Mouse (Mus musculus): ENCODE measurements around the gene Flt3. TPM values are rescaled to one million over a fixed set of nuclear protein-coding genes. Genes with fewer than 3 reads are reported as not detected.

Gene Flt3
- total and polyA plus RNA-seq, 2 experiments from 2014 or later = 2.5 to 2.8 TPM

GRCm38 (mm10) chr5:147317321-147317720, 83.0 kb downstream of the Flt3 start:
- 3% methylated on average over 7 of the region's 7 CpGs for WGBS
- H3K4me3 ChIP-seq (ENCODE audit: low read length) = no peak overlapping the region
- no peak for TF ChIP-seq CTCF (IDR thresholded peaks at IDR 0.05; ENCODE audit: low read depth)
- no peaks in the 10 kb centered on the region for H3K36me3 ChIP-seq (ENCODE audit: insufficient read depth, low read length)
- H3K4me1 ChIP-seq (ENCODE audit: insufficient read depth, low read length) = no peaks in the 10 kb centered on the region
- no peak overlapping the region for H3K27ac ChIP-seq
- no peaks in the 10 kb centered on the region for H3K9me3 ChIP-seq (ENCODE audit: low read length)
- ATAC-seq (no peak), DNase-seq (ENCODE audit: low spot score) (no peak)
- no peak overlapping the region for H3K4me2 ChIP-seq (ENCODE audit: low read depth, low read length)
- no peak overlapping the region for H3K9ac ChIP-seq (replicated peaks; ENCODE audit: low read length)
- H3K27me3 ChIP-seq (ENCODE audit: insufficient read depth, low read length) = peaks cover 85% of the 10 kb centered on the region

- no peaks in the 10 kb centered on the region for H3K9me3 ChIP-seq (ENCODE audit: low read length)
- H3K27ac ChIP-seq = no peak overlapping the region
- ATAC-seq (no peak), DNase-seq (ENCODE audit: low spot score) (no peak)
- no peaks in the 10 kb centered on the region for H3K36me3 ChIP-seq (ENCODE audit: insufficient read depth, low read length)
- H3K4me1 ChIP-seq (ENCODE audit: insufficient read depth, low read length) = no peaks in the 10 kb centered on the region
- H3K9ac ChIP-seq (replicated peaks; ENCODE audit: low read length) = no peak overlapping the region
- peaks cover 90% of the 10 kb centered on the region for H3K27me3 ChIP-seq (ENCODE audit: insufficient read depth, low read length)
- peak overlapping the region; percentile 22; the same call in 1 of the 2 replicates for H3K4me2 ChIP-seq (ENCODE audit: low read depth, low read length)
- WGBS = 1% methylated on average over 25 of the region's 25 CpGs
- H3K4me3 ChIP-seq (ENCODE audit: low read length) = peak overlapping the region; percentile 8; the same call in 1 of the 2 replicates
- no peak for TF ChIP-seq CTCF (IDR thresholded peaks at IDR 0.05; ENCODE audit: low read depth)
Measured at GRCm38 (mm10) chr5:147315432-147316075, 84.7 kb downstream of the Flt3 start.

GRCm38 (mm10) chr5:147314646-147315431, 85.5 kb downstream of the Flt3 start:
- under 1% methylated on average over 39 of the region's 39 CpGs for WGBS

GRCm38 (mm10) chr5:147312830-147313685, 87.2 kb downstream of the Flt3 start:
- H3K27me3 ChIP-seq (ENCODE audit: insufficient read depth, low read length) = peaks cover 99% of the 10 kb centered on the region
- no peaks in the 10 kb centered on the region for H3K4me1 ChIP-seq (ENCODE audit: insufficient read depth, low read length)
- H3K4me2 ChIP-seq (ENCODE audit: low read depth, low read length) = no peak overlapping the region
- ATAC-seq = no peak
- no peak overlapping the region for H3K9ac ChIP-seq (replicated peaks; ENCODE audit: low read length)
- TF ChIP-seq CTCF (IDR thresholded peaks at IDR 0.05; ENCODE audit: low read depth) = no peak
- H3K9me3 ChIP-seq (ENCODE audit: low read length) = no peaks in the 10 kb centered on the region
- no peak overlapping the region for H3K4me3 ChIP-seq (ENCODE audit: low read length)
- WGBS = 2% methylated on average over 27 of the region's 27 CpGs
- no peak for DNase-seq (ENCODE audit: low spot score)
- no peak overlapping the region for H3K27ac ChIP-seq
- no peaks in the 10 kb centered on the region for H3K36me3 ChIP-seq (ENCODE audit: insufficient read depth, low read length)

More at GRCm38 (mm10) chr5:147314646-147315431, 85.5 kb downstream of the Flt3 start:
- DNase-seq (ENCODE audit: low spot score) (peak; percentile 32), ATAC-seq (0 out of 2 replicates have a peak, but pooled peaks have one; percentile 45)
- Histone ChIP-seq H3K4me2 (ENCODE audit: low read depth, low read length) (peak overlapping the region; percentile 22; the same call in 1 of the 2 replicates), H3K9me3 (ENCODE audit: low read length) (no peaks in the 10 kb centered on the region), H3K27ac (no peak overlapping the region), H3K9ac (replicated peaks; ENCODE audit: low read length) (no peak overlapping the region), H3K36me3 (ENCODE audit: insufficient read depth, low read length) (no peaks in the 10 kb centered on the region), H3K27me3 (ENCODE audit: insufficient read depth, low read length) (peaks cover 92% of the 10 kb centered on the region), H3K4me1 (ENCODE audit: insufficient read depth, low read length) (no peaks in the 10 kb centered on the region), H3K4me3 (ENCODE audit: low read length) (peak overlapping the region; percentile 8; the same call in 1 of the 2 replicates)
- no peak for TF ChIP-seq CTCF (IDR thresholded peaks at IDR 0.05; ENCODE audit: low read depth)

GRCm38 (mm10) chr5:147309786-147310185, 90.5 kb downstream of the Flt3 start:
- DNase-seq (ENCODE audit: low spot score) = no peak
- ATAC-seq = no peak
- Histone ChIP-seq H3K36me3 (ENCODE audit: insufficient read depth, low read length) (no peaks in the 10 kb centered on the region), H3K9ac (replicated peaks; ENCODE audit: low read length) (no peak overlapping the region), H3K4me2 (ENCODE audit: low read depth, low read length) (no peak overlapping the region), H3K9me3 (ENCODE audit: low read length) (no peaks in the 10 kb centered on the region), H3K4me3 (ENCODE audit: low read length) (no peak overlapping the region), H3K27ac (no peak overlapping the region), H3K27me3 (ENCODE audit: insufficient read depth, low read length) (peaks cover 99% of the 10 kb centered on the region), H3K4me1 (ENCODE audit: insufficient read depth, low read length) (no peaks in the 10 kb centered on the region)
- 4% methylated on average over 2 of the region's 2 CpGs for WGBS
- TF ChIP-seq CTCF (IDR thresholded peaks at IDR 0.05; ENCODE audit: low read depth) = no peak

GRCm38 (mm10) chr5:147308451-147308850, 91.8 kb downstream of the Flt3 start:
- Histone ChIP-seq H3K4me2 (ENCODE audit: low read depth, low read length) (no peak overlapping the region), H3K9ac (replicated peaks; ENCODE audit: low read length) (no peak overlapping the region), H3K9me3 (ENCODE audit: low read length) (no peaks in the 10 kb centered on the region), H3K27ac (no peak overlapping the region), H3K36me3 (ENCODE audit: insufficient read depth, low read length) (no peaks in the 10 kb centered on the region), H3K4me1 (ENCODE audit: insufficient read depth, low read length) (no peaks in the 10 kb centered on the region), H3K27me3 (ENCODE audit: insufficient read depth, low read length) (peaks cover 99% of the 10 kb centered on the region), H3K4me3 (ENCODE audit: low read length) (no peak overlapping the region)
- DNase-seq (ENCODE audit: low spot score) (no peak), ATAC-seq (no peak)
- whole genome bisulfite sequencing = 5% methylated on average over 9 of the region's 9 CpGs
- TF ChIP-seq CTCF (IDR thresholded peaks at IDR 0.05; ENCODE audit: low read depth) = no peak

Data from hindbrain, postnatal 0 days (tissue).